Mouse (Mus musculus) limb, embryonic 13.5 days (tissue): Measurements from ENCODE around the gene Upk3b. TPM values are rescaled to one million over a fixed set of nuclear protein-coding genes. Genes with fewer than 3 reads are reported as not detected.
"Not testable (repeated sequence)": the region's sequence is repeated elsewhere in the genome, so short reads cannot be mapped to it uniquely, and the experiment has no call there.

Experiments
- ATAC-seq: fragments of 200-750 bp; cut with Nextera tagmentation; 2 replicates; pipeline ENCODE4 v1.8.0; 2017; ENCODE audit warnings: low read depth, moderate number of reproducible peaks, moderate TSS enrichment; ENCODE audit not compliant: low FRiP score
- H3K27ac ChIP-seq: fragments of 300-500 bp; sonication (generic); 2 replicates; pipeline ENCODE4 v1.5.1; 2015; ENCODE audit warnings: inconsistent platforms, mild to moderate bottlenecking, moderate library complexity
- H3K27me3 ChIP-seq: fragments of 300-500 bp; sonication (generic); 2 replicates; pipeline ENCODE4 v1.6.1; 2015; ENCODE audit warnings: mild to moderate bottlenecking, inconsistent platforms
- H3K36me3 ChIP-seq: fragments of 300-500 bp; sonication (generic); 2 replicates; pipeline ENCODE4 v1.6.1; 2015; ENCODE audit warnings: inconsistent platforms, mild to moderate bottlenecking, moderate library complexity
- H3K4me1 ChIP-seq: fragments of 300-500 bp; sonication (generic); 2 replicates; pipeline ENCODE4 v1.6.1; 2015; ENCODE audit warnings: inconsistent platforms
- H3K4me2 ChIP-seq: fragments of 300-500 bp; sonication (generic); replicated peaks from 2 replicates; pipeline ENCODE4 v1.6.1; 2015; ENCODE audit warnings: inconsistent platforms, mild to moderate bottlenecking, moderate library complexity
- H3K4me3 ChIP-seq: fragments of 300-500 bp; sonication (generic); 2 replicates; pipeline ENCODE4 v1.5.1; 2015; ENCODE audit warnings: moderate library complexity, mild to moderate bottlenecking, inconsistent platforms
- H3K9ac ChIP-seq: fragments of 300-500 bp; sonication (generic); 2 replicates; pipeline ENCODE4 v1.6.1; 2015; ENCODE audit warnings: mild to moderate bottlenecking, inconsistent platforms
- H3K9me3 ChIP-seq: fragments of 300-500 bp; sonication (generic); 2 replicates; pipeline ENCODE4 v1.6.1; 2016; ENCODE audit warnings: inconsistent platforms
- WGBS: fragments of 180-500 bp; shearing (Covaris S2); methylation state at CpG from one replicate; pipeline ENCODE4 v1.1.7; 2015; 5-methylcytosine and 5-hydroxymethylcytosine counted together
- polyA plus RNA-seq: library from polyadenylated mRNA; unstranded; fragments of >200 nt; fragmentation: Nextera tagmentation; extraction: Ambion mirVana; gene quantifications from 2 replicates; pipeline ENCODE4 v1.2.1, GENCODE M21; 2015

The Upk3b gene
- polyA plus RNA-seq, 1 experiment from 2014 or later = 0.14 TPM

GRCm38 (mm10) chr5:136040210-136040609, 1.9 kb downstream of the Upk3b start:
- Histone ChIP-seq H3K36me3 (no peaks in the 10 kb centered on the region), H3K9me3 (no peaks in the 10 kb centered on the region), H3K9ac (no peak overlapping the region), H3K4me1 (no peaks in the 10 kb centered on the region), H3K27me3 (no peaks in the 10 kb centered on the region), H3K4me3 (no peak overlapping the region), H3K27ac (no peak overlapping the region), H3K4me2 (0 out of 2 replicates have a peak overlapping the region, but pooled peaks have one; percentile 17)
- 50% methylated on average over 5 of the region's 5 CpGs for WGBS
- no peak for ATAC-seq

DNA sequence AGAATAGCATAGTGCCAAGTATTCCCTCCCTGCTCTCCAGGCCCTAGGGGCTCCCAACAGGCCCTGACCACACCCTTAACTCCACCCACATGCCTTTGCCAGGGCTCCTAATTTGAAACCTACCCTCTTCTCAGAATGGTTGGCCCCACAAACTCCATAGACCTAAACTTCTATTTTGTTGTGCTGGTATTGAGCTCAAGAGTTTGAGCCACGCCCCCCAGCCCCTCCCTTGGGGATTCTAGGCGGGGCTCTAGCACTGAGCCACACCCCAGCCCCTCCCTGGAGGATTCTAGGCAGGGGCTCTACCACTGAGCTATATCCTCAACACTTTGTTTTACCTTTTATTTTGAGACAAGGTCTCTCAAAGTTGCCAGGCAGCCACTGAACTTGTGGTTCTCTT, 3.0 kb downstream of the Upk3b start:
- no peaks in the 10 kb centered on the region for H3K27me3 ChIP-seq
- no peaks in the 10 kb centered on the region for H3K36me3 ChIP-seq
- no peak overlapping the region for H3K9ac ChIP-seq
- H3K4me1 ChIP-seq = no peaks in the 10 kb centered on the region
- no peak for ATAC-seq
- H3K9me3 ChIP-seq = no peaks in the 10 kb centered on the region
- no peak overlapping the region for H3K4me2 ChIP-seq
- no peak overlapping the region for H3K4me3 ChIP-seq
- no peak overlapping the region for H3K27ac ChIP-seq
- WGBS = 29% methylated on average over 2 of the region's 2 CpGs

- 95% methylated on average over 8 of the region's 8 CpGs for WGBS
- Histone ChIP-seq H3K9ac (no peak overlapping the region), H3K27me3 (no peaks in the 10 kb centered on the region), H3K4me3 (no peak overlapping the region), H3K27ac (no peak overlapping the region), H3K9me3 (no peaks in the 10 kb centered on the region), H3K36me3 (no peaks in the 10 kb centered on the region), H3K4me1 (no peaks in the 10 kb centered on the region), H3K4me2 (no peak overlapping the region)
- no peak for ATAC-seq
Measured at GRCm38 (mm10) chr5:136041666-136042065, 3.4 kb downstream of the Upk3b start.

- no peaks in the 10 kb centered on the region for H3K9me3 ChIP-seq
- H3K36me3 ChIP-seq = no peaks in the 10 kb centered on the region
- no peak overlapping the region for H3K4me3 ChIP-seq
- no peak overlapping the region for H3K9ac ChIP-seq
- H3K4me2 ChIP-seq = no peak overlapping the region
- 62% methylated on average over 13 of the region's 13 CpGs for WGBS
- no peaks in the 10 kb centered on the region for H3K4me1 ChIP-seq
- H3K27me3 ChIP-seq = no peaks in the 10 kb centered on the region
- no peak for ATAC-seq
- no peak overlapping the region for H3K27ac ChIP-seq
Measured at GRCm38 (mm10) chr5:136044865-136045264, 6.6 kb downstream of the Upk3b start.

DNA sequence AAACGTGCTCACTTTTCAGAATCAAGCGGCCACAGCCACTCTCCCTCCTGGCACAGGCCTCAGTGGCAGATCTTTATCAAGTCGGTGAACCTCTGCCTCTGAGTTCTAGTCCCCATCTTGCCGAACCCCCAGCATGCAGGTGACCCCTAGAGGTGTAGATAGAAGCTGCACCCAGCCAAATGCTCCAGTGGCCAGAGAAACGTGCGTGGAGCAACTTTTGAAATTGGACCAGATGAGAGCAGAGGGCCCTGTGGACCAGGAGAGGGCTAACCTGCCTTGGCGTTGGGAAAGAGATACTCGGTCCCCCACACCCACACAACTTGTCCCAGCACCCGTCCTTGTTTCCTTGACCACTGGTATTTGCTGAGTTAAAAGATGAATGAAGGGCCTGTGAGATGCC, 7.1 kb downstream of the Upk3b start:
- no peaks in the 10 kb centered on the region for H3K36me3 ChIP-seq
- H3K4me2 ChIP-seq = no peak overlapping the region
- WGBS = 43% methylated on average over 9 of the region's 9 CpGs
- no peak overlapping the region for H3K9ac ChIP-seq
- no peak overlapping the region for H3K27ac ChIP-seq
- H3K9me3 ChIP-seq = no peaks in the 10 kb centered on the region
- no peak for ATAC-seq
- no peaks in the 10 kb centered on the region for H3K27me3 ChIP-seq
- H3K4me3 ChIP-seq = no peak overlapping the region
- no peaks in the 10 kb centered on the region for H3K4me1 ChIP-seq

GRCm38 (mm10) chr5:136045987-136046386, 7.7 kb downstream of the Upk3b start:
- Histone ChIP-seq H3K27ac (no peak overlapping the region), H3K9ac (no peak overlapping the region), H3K4me2 (no peak overlapping the region), H3K36me3 (no peaks in the 10 kb centered on the region), H3K9me3 (no peaks in the 10 kb centered on the region), H3K27me3 (no peaks in the 10 kb centered on the region), H3K4me1 (no peaks in the 10 kb centered on the region), H3K4me3 (no peak overlapping the region)
- no peak for ATAC-seq
- 3% methylated on average over 10 of the region's 10 CpGs for WGBS

- H3K36me3 ChIP-seq, H3K27me3 ChIP-seq, H3K4me3 ChIP-seq, ATAC-seq, H3K27ac ChIP-seq, H3K4me2 ChIP-seq, H3K9ac ChIP-seq, H3K9me3 ChIP-seq: not testable (repeated sequence)
- peaks cover 11% of the 10 kb centered on the region for H3K4me1 ChIP-seq
Measured at GRCm38 (mm10) chr5:136048541-136048940, 10.2 kb downstream of the Upk3b start.

GRCm38 (mm10) chr5:136049926-136050325, 11.6 kb downstream of the Upk3b start:
- 65% methylated on average over 6 of the region's 6 CpGs for WGBS
- H3K9me3 ChIP-seq = no peaks in the 10 kb centered on the region
- no peak overlapping the region for H3K9ac ChIP-seq
- no peak overlapping the region for H3K4me3 ChIP-seq
- peaks cover 11% of the 10 kb centered on the region for H3K4me1 ChIP-seq
- ATAC-seq = no peak
- H3K27ac ChIP-seq = no peak overlapping the region
- no peaks in the 10 kb centered on the region for H3K36me3 ChIP-seq
- no peaks in the 10 kb centered on the region for H3K27me3 ChIP-seq
- no peak overlapping the region for H3K4me2 ChIP-seq

GRCm38 (mm10) chr5:136051231-136052085, 13.2 kb downstream of the Upk3b start:
- ATAC-seq = peak; percentile 81
- Histone ChIP-seq H3K27ac (peak overlapping the region; percentile 65; the same call in 1 of the 2 replicates), H3K36me3 (no peaks in the 10 kb centered on the region), H3K4me1 (peaks cover 11% of the 10 kb centered on the region), H3K4me3 (no peak overlapping the region), H3K27me3 (no peaks in the 10 kb centered on the region), H3K9ac (no peak overlapping the region), H3K4me2 (no peak overlapping the region), H3K9me3 (no peaks in the 10 kb centered on the region)
- WGBS = 17% methylated on average over 10 of the region's 10 CpGs

DNA sequence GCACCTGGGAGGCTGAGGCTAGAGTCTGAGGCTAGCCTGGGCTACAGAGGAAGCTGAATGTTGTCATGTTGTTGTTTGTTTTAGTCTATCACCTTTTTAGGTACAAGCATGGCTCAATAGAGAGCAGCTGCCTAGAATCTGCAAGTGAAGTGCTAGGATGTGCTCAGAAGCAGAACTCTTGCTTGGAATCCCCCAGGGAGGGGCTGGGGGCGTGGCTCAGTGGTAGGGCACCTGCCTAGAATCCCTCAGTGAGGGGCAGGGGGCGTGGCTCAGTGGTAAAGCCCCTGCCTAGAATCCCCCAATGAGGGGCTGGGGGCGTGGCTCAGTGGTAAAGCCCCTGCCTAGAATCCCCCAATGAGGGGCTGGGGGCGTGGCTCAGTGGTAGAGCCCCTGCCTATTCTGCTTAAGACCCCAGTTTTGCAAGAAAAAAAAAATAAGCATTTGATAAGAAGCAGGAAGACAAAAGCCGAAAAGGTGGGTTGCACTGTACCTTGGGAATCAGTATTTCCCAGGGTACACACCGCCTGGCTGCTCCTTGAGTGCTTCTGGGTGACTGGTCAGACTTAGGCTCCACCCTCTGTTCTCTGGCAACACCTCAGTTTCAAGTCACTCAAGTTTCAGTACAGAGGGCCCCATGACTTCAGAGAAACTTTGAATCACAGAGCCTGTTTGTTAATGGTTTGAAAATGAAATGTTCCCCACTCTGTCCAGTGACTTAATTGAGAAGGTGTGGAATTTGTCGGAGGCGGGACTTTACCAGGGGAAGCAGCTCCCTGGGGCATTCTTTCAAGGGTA, 14.8 kb downstream of the Upk3b start:
- no peak overlapping the region for H3K4me2 ChIP-seq
- no peak overlapping the region for H3K4me3 ChIP-seq
- H3K9ac ChIP-seq = no peak overlapping the region
- WGBS = 79% methylated on average over 8 of the region's 8 CpGs
- peaks cover 8% of the 10 kb centered on the region; the same call in 1 of the 2 replicates for H3K27me3 ChIP-seq
- peaks cover 16% of the 10 kb centered on the region for H3K4me1 ChIP-seq
- H3K36me3 ChIP-seq = no peaks in the 10 kb centered on the region
- H3K27ac ChIP-seq = no peak overlapping the region
- no peak for ATAC-seq
- H3K9me3 ChIP-seq = no peaks in the 10 kb centered on the region

DNA sequence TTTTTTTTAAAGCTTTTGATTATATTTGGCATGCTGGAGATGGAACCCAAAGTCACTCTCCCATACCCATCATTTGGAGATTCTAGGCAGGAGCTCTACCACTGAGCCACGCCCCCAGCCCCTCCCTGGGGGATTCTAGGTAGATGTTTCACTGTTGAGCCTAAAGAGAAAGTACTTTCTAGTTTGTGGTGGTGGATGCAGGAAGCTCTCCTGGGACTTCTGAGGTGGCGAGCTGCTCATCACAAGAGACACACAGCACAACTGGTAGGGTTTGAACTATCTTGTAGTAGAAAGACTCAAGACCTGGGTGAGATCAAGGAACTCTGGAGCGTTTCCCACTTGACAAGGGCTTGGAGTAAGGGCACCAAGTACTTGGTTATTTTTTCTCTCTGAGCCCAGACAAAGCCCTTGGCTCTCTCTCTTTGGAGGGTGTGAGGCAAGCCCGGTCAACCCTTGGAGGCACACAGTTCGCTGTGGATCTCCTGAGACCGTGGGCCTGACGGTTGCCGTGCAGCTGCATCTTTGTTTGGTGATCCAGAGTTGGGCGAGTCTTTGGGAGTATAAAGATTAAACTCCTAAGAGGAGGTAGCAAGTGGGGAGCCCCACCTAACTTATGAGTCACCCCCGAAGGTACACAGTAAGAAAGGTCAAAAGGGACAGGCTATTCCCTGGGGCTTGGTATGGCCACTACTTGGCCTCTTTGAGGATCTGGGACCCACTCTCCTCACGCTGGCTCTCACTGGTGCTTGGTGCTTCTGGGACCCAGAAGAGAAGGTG, 16.2 kb downstream of the Upk3b start, which contains the start of gene Upk3bl:
TSS of gene Upk3bl (plus strand) at position 192 of the 777 bp plus-strand sequence.
- Histone ChIP-seq H3K36me3 (no peaks in the 10 kb centered on the region), H3K4me3 (no peak within 1 kb of the TSS), H3K9me3 (no peaks in the 10 kb centered on the region), H3K4me2 (no peak within 1 kb of the TSS), H3K4me1 (peaks cover 16% of the 10 kb centered on the region), H3K9ac (no peak within 1 kb of the TSS), H3K27me3 (peaks cover 17% of the 10 kb centered on the region), H3K27ac (no peak within 1 kb of the TSS)
- 90% methylated on average over 11 of the region's 11 CpGs for WGBS
- ATAC-seq = no peak

DNA sequence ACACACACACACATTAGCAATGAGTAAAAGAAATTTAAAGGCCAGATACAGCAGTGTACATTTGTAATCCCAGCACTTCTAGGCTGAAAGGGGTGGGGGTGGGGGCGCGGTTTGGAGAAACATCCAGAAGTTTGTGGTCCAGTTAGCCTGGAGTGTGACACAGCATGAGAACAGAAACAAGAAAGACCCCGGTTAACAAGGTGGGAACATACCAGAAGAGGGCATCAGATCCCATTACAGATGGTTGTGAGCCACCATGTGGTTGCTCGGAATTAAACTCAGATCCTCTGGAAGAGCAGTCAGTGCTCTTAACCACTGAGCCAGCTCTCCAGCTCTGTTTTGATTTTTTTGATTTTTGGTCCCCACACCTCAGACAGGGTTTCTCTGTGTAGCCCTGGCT, 17.8 kb downstream of the Upk3b start:
- no peak overlapping the region for H3K4me3 ChIP-seq
- H3K27me3 ChIP-seq = peaks cover 22% of the 10 kb centered on the region
- WGBS = 42% methylated on average over 4 of the region's 4 CpGs
- H3K36me3 ChIP-seq = no peaks in the 10 kb centered on the region
- no peaks in the 10 kb centered on the region for H3K9me3 ChIP-seq
- H3K4me2 ChIP-seq = no peak overlapping the region
- peaks cover 16% of the 10 kb centered on the region for H3K4me1 ChIP-seq
- H3K9ac ChIP-seq = no peak overlapping the region
- no peak overlapping the region for H3K27ac ChIP-seq
- no peak for ATAC-seq
